Mouse (Mus musculus): ENCODE data around the gene Pde1a. TPM values are rescaled to one million over a fixed set of nuclear protein-coding genes. Genes with fewer than 3 reads are reported as not detected.

The Pde1a gene
- 10 to 100 TPM; 10.3 to 18.8 TPM for total RNA-seq (2021)
- 2.3 and 2.6 TPM in 2 replicates for polyA plus RNA-seq (2012; rRNA removed)
- long read RNA-seq, partial matches to known transcripts, result 0 of 12 reads
- long read RNA-seq, other reads (novel, unspliced or antisense), result 12 of 12 reads

DNA sequence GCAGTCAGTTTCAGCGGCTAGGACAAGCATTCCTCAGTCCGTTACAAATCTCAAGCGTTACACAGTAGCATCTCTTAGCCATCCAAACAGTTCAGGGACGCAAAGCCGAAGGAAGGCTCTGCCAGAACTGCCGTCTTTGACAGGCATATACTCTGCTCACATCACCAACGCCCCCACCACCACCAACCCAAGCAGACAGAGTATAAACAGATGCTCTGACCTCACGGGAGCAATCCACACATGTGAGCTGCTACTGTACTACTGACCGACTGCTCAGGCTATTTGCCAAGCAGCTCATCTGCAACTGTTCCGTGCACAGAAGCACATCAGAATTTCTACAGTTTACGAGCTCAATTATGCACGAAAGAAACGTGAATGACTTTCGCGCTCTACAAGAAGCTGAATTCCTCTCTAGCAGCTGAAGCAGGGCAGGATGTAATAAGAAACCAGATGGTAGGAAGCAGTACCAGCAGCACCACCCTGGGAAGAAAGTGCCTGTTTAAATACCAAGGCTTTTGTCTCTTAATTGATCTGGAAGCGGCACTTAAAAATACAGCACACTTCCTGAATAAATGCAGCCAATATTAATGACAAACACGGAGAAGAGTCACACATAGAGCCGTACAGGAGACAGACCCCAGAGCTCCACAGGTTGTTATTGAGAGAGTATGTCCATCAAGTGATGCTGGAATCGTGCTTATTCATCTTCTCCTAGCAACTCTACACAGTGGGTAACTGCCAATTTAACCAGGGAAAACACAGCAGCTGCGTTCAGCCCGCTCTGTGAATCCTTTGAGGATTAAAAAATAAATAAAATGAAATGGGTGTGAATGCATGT, at the start of gene Pde1a:
TSS of gene Pde1a (minus strand) at position 598 of the 838 bp plus-strand sequence.
- no peak for DNase-seq

DNA sequence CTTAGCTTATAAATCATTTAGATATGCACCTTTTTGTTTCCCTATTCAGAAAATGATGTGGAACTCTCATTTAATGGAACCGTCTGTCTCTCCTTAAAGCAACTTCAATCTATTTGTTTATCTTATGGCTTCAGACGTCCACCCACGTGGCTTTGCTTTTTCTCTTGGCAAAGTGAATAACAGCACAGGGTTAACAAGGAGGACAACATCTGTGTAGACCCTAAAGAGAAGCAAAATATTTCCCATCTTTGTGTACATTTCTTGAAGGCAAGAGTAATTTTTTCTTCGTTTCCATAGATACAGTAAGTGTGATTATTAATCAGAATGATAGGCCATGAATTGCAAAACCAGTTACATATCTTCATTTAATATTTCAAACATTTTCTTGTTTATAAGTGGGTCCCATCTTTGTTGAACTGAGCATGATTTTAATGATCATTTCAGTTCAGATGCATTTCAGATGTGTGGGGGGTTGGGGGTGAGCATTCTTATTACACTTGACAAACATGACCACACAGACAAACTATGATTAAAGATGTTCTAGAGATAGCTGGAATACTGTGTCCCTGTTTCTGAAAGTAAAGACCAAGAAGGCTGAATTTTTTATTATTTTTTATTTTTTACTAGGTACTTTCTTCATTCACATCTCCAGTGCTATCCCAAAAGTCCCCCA, 49.5 kb upstream of the Pde1a start:
- no peak for DNase-seq

DNA sequence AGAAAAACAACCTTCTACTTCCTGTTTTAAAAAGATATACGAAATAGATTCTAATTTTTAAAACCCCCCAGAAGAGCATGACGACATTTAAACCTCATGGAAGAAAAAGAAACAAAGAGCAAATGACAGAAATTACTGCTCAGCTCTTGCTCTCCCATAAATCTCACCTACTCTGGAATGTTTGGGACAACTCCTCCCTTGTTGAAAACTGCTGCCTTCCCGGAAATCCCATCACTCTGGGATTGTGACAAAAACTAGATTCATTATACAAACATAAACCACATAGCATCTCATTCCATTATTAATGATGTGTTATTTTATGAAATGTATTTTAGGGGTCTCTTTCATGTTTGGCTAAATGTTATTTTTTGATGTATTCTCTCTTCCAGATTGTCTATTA, 48.9 kb upstream of the Pde1a start:
- no peak for DNase-seq

DNA sequence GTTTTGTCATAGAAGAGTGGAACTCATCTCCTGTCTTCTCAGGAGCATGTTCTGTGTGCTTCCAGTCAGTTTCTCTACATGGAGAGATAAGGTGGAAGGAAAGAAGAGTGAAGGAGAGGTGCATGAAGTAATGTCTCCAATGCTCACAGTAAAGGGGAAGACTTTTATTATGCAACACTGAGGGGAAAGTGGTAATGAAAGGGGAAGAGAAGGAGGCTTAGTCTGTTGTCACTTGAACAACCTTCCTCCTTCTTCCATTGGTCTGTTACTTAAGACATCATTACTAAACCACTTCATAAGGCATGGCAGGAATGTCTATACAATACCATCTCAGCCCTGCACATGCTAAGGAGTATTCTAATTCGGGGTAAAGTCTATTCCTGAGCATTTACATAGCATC, 38.8 kb upstream of the Pde1a start:
- DNase-seq, result no peak

DNA sequence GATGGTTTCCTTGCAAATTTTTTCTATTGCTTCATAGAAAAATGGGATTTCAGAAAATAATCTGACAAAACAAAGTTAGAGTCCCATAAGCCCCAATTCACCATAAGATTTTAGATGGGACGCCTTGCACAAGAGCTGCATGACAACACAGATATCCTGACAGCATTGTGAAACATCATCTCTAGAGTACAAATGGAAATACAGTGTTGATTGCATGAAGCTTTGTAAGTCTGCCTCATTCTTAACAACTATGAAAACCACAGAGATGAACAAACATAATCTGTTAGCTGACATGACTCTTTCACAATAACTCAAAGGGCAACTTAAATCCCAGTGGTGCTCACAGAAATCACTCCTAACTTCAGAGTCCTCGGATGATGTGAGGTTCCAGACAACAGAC, 29.5 kb upstream of the Pde1a start:
- no peak for DNase-seq

DNA sequence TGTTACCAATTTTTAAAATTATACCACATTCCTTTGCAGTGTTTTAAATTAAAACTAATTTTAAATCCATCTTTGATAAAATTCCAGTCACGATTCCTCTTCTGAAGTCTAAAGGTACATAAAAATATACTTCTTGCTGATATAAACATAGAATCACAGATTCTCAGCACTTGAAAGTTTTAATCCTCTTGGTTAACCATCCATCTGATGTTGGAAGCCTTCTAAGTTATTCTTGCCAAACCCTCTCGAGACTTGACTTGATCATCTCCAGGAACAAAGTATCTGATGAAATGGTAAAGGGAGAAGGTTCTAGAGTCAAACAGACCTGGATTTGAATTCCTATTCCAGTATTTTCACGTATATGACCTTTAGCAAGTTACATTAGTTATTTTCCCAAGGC, 28.9 kb upstream of the Pde1a start:
- DNase-seq, result no peak

DNA sequence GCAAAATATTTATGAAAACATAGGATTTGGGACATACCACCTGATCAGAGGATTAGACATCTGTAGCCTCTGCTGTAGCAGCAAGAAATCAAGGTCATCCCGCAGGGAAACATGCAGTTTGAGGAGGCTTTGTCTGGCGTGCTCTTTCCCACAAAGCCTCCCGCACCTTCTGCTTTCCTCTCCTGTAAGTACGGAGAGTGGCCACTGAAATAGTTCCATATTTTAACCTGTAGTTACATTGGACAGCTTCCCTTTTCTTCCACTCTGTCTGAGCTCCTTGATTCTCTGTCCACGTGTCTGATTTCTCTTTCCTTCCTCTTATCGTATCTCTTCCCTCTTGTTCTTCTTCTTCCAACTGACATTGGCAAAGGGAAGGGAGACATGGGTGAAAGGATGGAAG, 20.8 kb upstream of the Pde1a start:
- DNase-seq, result no peak

DNA sequence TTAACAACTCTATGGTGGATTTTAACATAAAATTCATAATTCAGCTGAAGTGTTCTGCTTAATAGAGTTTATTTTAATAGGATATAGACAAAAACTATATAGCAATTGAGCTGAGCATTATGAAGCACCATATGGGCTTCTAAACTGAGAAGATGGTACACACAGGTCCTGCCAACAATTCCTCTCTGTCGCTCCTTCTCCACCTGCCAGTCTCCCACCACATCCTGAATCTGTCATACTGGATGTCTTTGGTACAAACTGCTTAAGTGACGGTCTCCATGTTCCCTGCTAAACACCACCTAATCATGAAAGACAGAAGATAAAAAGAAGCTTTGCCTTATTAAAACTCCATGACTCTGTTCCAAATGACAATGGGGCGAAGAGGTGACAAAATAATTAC, 20.1 kb upstream of the Pde1a start:
- no peak for DNase-seq

DNA sequence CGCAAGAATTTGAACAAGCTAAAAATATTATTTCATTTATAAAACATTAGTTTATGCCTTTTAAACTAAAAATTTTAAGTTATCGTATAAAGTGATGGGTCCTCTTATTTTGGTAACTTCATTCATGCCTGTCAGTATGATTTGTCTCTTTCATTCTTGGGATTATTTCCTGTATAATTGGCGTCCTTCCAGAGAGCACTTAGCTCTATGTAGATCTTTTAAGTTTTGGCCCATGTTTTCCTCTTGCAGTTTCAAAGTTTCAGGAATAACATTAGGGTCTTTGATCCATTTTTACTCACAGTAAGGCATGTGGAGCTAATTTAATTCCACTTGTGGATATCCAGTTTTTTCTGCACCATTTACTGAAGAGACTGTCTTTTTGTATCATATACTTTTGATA, 5.8 kb upstream of the Pde1a start:
- no peak for DNase-seq

DNA sequence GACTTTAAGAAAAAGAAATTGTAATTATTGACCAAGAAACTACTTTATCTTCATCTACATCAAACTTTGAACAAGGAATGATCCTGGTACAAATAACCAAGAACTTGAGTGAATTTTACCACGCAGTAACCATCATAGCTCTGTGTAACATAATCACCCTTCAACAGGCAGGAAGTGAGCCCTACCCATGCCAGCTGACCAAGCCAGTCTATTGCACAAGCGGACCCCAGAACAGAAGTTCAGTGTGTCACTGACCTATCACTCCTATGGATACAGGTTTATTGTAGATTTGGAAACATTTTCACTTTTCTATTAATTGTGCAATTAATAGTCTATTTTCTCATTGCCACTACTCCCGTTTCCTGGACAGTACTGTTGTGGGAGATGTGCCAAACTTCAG, 3.4 kb upstream of the Pde1a start:
- no peak for DNase-seq

DNA sequence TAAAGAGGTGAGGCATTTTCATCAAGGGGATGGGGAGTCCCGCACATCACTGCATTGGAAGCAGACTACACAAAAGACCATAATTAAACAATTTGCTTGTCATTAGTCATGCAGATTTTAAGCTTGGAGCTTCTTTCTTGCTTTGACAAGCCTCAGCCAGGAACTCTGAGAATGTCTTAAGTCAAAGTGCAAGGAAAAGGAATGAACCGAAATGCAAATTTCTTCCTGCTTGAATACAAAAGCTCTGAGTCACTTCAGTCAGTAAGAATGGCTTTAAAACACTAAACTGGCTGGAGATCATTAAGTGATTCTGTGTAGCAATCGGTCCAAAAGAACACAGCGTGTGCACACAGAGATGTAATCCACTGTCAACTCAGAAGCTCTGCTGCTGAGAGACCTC, 2.6 kb downstream of the Pde1a start:
- no peak for DNase-seq

DNA sequence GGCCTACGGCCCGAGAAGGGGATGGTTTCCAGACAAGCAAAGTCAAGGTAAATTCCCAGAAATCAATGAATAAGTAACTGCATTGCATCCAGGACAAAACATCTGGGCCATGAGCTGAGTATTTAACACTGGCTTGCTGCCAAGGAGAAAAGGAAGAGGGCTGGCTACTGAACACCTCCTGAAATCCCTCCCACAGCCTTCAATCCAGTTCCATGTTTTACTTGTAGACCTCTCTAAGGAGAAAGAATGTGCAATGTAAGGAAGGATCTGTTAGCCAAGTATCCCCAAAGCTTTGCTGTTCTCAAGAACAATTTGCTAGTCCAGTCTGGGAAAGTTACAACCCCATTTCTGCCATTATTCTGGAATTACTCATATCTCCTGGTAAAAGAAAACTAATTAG, 42.4 kb downstream of the Pde1a start:
- DNase-seq, result no peak

DNA sequence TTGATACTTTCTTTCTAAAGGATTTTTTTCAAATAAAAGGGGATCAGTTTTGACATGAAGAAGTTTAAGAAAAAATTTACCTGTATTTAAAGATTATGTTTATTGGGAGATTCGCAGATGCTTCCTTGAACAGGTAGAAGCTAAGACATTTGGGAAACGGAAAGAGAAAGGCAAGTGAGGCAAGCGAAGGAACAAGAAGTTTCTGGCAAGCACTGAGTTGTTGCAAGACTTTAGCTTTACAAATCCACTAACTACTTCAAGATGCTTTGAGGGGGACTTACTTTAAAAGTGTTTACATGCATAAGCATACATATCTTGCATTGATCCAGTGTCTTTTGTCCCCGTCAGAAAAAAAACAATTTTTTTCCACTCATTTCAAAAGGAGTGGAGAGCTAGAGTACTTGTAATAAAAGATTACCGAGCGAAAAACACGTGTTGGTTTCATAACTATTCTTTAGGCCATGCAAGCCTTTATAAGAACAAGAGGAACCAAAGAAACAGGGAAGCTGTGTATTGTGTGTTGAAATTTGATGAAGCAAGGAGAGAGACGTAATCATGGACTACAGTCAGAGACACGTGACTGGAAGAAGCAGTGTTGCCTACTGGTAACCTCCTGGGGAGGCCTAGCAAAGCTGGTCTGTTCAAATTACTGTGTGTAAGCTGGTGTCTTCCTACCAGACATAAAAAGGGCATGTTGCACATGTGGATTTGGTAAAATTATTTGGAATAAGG, 49.0 kb downstream of the Pde1a start:
- DNase-seq, result no peak

DNA sequence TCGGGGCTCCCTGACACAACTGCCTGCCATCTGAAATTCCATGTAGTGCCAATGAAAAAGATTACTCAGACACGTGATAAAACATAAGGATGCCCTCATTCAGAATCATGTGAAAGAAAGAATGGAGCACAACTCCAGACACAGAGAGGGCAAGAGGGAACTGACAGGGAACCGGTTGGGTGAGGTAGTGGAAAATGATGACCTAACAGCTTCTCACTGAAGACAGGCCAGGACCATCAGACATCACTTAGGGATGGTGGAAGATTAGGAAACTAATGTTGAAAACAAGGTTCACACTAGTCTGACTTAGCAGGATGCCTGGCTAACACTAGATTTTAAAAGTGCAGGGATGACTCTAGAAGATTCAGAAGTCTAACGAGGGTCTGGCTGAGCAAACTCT, 49.6 kb downstream of the Pde1a start:
- no peak for DNase-seq

DNA sequence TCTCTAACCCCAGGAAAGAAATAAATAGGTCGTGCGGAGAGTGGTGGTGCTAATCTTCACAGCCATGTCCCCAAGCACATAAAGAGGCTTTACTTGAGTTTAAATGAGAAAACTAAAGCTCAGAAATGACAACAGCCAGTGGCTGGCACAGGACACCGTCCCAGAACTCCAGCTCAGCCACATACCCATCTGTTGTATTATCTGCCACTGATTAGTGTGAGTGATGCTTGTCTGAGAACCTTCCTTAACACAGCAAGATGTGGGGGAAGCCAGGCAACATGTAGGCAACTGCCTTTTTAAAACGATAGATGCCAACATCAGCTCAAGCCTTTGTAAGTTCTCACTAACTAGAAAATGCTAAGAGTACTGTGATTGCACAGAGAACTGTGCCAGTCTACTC, 52.9 kb downstream of the Pde1a start:
- DNase-seq, result no peak

DNA sequence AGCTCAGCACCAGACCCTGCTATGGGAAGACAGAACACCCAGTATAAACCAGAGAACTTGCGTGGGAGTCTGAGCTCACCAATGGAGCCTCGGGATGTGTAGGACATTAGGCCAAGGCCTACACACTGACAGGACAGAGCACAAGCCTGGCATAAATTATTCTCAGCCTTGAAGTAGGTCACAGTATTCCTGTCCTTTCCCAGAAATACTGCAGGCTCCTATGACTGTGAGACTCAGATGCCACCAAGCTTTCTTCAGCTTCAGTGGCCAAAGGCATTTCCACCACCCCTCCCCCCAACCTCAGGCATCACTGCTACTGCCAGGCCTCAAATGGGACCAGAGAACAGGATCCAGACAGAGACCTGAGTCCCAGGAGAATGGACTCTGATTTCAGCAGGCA, 54.7 kb downstream of the Pde1a start:
- DNase-seq, result peak; percentile 35

DNA sequence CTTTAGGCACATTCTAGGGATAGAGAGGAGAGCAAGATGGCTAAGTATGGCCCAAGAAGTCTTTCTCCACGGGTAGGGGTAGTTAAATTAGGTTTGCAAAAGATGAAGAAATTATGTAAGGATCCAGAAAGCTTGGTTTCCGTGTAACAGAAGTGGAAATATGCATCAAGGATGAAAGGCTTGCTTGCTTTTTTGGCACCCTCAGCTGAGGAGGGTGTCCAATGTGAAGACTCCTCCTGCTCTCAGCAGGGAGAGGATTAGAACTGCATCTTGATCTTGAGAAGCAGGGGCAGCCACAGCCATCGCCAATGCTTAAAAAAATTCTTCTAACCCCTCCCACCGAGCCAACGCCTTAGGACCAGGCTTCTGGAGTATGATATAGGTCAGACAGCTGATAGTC, 55.2 kb downstream of the Pde1a start:
- DNase-seq, result no peak

DNA sequence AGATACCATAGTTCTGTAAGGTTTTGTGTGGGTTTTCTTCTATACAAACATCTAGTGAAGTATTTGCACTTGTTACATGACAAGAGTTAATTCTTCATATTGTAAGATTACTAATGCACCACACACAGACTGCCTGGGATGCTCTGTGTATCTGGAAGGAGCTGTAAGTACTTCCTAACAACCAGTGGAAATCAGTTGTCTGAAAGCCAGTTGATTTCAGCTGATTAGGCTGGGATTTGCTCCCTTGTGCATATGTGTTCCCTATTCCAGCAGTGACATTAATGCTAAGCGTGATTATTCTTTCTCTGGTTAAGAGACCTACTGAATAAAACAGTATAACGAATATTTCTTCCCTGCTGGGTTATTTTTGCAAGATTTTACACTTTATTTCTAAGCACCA, 55.8 kb downstream of the Pde1a start:
- no peak for DNase-seq

DNA sequence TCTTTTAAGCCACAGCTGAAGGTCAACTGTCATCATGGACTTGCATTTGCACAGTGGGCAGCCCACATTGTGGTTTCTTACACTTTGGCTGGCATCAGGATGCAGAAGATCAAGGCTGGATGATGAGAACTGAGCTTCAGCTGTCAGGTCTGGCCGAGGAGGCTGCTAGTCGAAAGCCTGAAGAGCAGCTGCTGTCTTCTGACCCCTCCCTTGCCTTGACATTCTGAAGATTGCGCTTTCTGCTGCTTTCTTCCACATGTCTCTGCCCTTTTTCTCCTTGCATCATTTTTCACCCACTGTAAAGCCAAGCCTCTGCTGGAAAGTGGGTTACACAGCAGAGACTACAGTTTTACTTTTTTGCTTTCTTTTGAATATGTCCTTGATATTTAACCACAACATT, 59.5 kb downstream of the Pde1a start:
- DNase-seq, result peak; percentile 68

DNA sequence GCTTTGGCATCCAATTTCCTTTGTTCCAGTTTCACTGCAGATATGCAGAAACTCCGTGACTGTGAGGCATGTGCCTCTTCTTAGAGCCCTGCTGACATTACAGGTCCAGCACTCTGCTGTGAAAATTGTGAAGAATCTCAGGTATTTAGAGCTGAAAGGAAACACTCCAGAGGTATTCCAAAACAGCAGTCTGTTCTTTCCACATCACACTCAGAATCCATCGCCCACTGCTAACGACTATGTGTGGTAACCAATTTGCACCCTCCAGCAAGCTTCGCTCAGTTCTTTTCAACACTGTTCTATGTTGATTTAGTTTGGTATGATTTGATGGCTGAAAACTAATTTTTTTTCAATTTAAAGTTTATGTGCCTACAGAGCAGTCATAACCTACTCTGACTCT, 62.8 kb downstream of the Pde1a start:
- DNase-seq, result no peak

DNA sequence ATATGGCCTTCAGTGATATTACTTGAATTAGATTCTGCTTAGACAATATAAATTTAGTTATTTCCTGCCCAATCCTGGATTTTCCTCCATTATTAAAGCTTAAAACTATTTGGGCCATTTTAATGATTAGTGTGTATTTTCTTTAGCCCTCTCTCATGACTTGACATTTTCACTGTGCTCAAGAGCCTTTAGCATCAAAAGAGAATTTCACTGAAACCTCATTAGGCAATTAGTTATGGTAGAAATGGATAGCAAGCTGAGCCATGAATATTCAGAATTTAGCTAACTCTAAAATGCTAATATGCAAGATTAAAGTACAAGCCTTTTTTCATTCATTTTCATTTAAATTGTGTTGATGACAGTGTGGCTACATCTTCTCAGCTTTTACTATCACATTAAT, 73.2 kb downstream of the Pde1a start:
- no peak for DNase-seq

DNA sequence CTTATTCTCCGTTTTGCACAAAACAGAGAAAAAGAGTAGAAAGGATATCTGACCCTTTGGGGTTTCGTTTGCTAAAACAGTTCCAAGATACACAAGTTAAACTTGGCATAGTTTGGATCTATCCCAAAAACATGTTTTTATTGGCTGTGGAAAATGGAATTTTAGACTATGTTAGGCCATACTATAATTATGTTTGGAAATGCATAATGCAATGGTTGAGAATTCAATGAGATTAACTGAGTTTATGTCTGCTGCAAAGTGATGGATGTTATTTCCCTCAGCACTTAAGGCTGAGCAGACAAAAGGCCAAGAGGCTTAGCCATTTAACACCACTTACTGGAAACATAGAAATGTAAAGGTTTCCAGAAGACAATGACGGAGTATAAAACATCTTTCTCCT, 75.2 kb downstream of the Pde1a start:
- no peak for DNase-seq
